11 mouse cellular contexts compared by ENCODE assay signal in the genomic region with DNA sequence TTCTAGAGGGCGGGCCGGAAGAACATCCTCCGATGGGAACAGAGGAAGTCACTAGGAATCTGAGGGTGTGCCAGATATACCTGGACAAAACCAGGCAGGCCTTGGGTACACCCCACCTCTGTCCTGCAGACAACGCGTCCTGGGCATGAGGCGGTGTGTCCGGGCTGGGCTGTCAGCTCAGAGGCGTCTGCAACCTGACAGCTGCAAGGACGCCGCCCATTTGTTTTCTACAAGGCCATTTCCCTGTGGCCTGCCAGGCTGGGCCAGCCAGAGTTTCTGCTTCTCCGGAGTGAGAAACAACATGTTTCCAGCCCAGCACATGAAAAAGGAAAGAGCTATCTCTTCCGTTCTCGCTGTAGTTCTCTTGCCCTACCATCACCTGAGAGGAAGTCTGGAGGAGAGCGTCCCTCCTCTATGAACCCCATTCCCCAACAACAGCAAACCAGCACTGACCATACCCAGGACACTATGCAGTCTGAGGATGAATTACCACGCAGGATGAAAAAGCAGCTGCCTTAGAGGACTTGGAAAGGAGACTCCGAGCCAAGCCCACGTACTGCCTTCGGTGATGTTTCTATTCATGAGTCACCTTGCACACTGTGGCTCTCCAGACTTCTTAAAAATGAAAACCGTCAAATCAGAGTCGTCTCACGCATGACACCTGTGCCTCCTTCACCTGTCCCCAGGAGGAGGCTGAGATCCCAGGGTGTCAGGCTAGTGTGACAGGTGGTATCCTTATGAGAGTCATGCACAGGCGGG. TPM values are rescaled to one million over a fixed set of nuclear protein-coding genes. Genes with fewer than 3 reads are reported as not detected.
DNase-seq lines count a peak whose midpoint lies in the region; ATAC-seq and TF ChIP-seq lines count a peak whose summit lies in the region.
"Had no signal": no experiment of that assay in that cellular context is flagged by ENCODE, and none has a peak within 500 bp of the region (broad histone marks: within the 10 kb centered on the region; RNA-seq: fewer than 3 reads in every experiment).

No protein-coding gene starts in this region.

- TF ChIP-seq POLR2A in liver, adult 2 months (IDR thresholded peaks at IDR 0.05; ENCODE audit: extremely low read depth, insufficient read depth, low read length) = no peak

- H3K4me2 ChIP-seq in liver, embryonic 16.5 days (ENCODE audit: low read depth, low read length) = no peak overlapping the region

- H3K36me3 ChIP-seq in liver, adult 2 months (ENCODE audit: control insufficient read depth, insufficient read depth, low read length) = no peaks in the 10 kb centered on the region
- no peaks in the 10 kb centered on the region for H3K36me3 ChIP-seq in liver, embryonic 16.5 days (ENCODE audit: control insufficient read depth, insufficient read depth)

- no peaks in the 10 kb centered on the region for H3K9me3 ChIP-seq in liver, embryonic 16.5 days (replicated peaks; ENCODE audit: control insufficient read depth, low read length)

- no peak overlapping the region for H3K27ac ChIP-seq in liver, adult 2 months (replicated peaks; ENCODE audit: insufficient read depth, low read depth, low read length)
- peak overlapping the region; percentile 29 for H3K27ac ChIP-seq in liver, embryonic 16.5 days (ENCODE audit: low read length)

- H3K79me2 ChIP-seq in liver, adult 2 months (ENCODE audit: control insufficient read depth, insufficient read depth, low read length) = peaks cover 38% of the 10 kb centered on the region; the same call in 1 of the 2 replicates

- no peak for ATAC-seq in liver, embryonic 16.5 days (ENCODE audit: low read depth)

- no peak overlapping the region for H3K9ac ChIP-seq in liver, adult 2 months (ENCODE audit: low read depth, low read length)
- no peak overlapping the region for H3K9ac ChIP-seq in liver, embryonic 16.5 days (ENCODE audit: low read depth, low read length)

- H3K4me3 ChIP-seq in liver, adult 2 months (ENCODE audit: insufficient read depth, low read depth, low read length) = no peak overlapping the region
- H3K4me3 ChIP-seq in liver, embryonic 16.5 days (ENCODE audit: low read depth, low read length) = no peak overlapping the region

- TF ChIP-seq CTCF in liver, adult 2 months (IDR thresholded peaks at IDR 0.05; ENCODE audit: low read depth, low read length) = no peak

- WGBS in liver, adult 2 months = 72% methylated on average over 22 of the region's 22 CpGs
- 60% methylated on average over 22 of the region's 22 CpGs for WGBS in liver, embryonic 16.5 days (ENCODE audit: insufficient replicate concordance)

- peak; percentile 69 to 88 for DNase-seq in adrenal gland, adult (ENCODE audit: inconsistent age in 2 of 2, low spot score in 1 of 2)
- no peak for DNase-seq in adrenal gland, postnatal 4 days (ENCODE audit: low spot score in 2 of 2)
- DNase-seq in liver, adult 2 months (ENCODE audit: extremely low read depth, low read depth, low spot score) = peak; percentile 44
- no peak for DNase-seq in liver
- DNase-seq in adrenal gland, postnatal 14 days = peak; percentile 77
- DNase-seq in cerebellum, adult 9-10 months = no peak
- no peak for DNase-seq in spleen, postnatal 14 days (ENCODE audit: low spot score in 2 of 2)
- DNase-seq: gastrocnemius, postnatal 36 days; layer of hippocampus, adult 9-11 months; right cerebral cortex, postnatal 14 days had no signal

- no peaks in the 10 kb centered on the region for H3K27me3 ChIP-seq in liver, adult 2 months (ENCODE audit: control insufficient read depth, insufficient read depth, low read length)
- no peaks in the 10 kb centered on the region for H3K27me3 ChIP-seq in liver, embryonic 16.5 days (ENCODE audit: control insufficient read depth, insufficient read depth, low read depth, low read length)

- H3K4me1 ChIP-seq in liver, adult 2 months (ENCODE audit: control insufficient read depth, insufficient read depth, low read length) = peaks cover 36% of the 10 kb centered on the region
- peaks cover 83% of the 10 kb centered on the region for H3K4me1 ChIP-seq in liver, embryonic 16.5 days (ENCODE audit: control insufficient read depth, low read depth, low read length)

RNA-seq across cellular contexts. Expression of gene Syne3, which starts 4.5 kb away (rescaled TPM):
- 10 to 100 TPM; 11.3 to 11.7 TPM for total RNA-seq in adrenal gland, postnatal 4 days (2021)
- 3.8 and 4.8 TPM in 2 replicates for total RNA-seq in liver, adult 2 months (2014; rRNA removed)
- polyA plus RNA-seq in liver, adult 2 months (2012; rRNA removed) = 0.81 and 1.6 TPM in 2 replicates
- total RNA-seq in adrenal gland, postnatal 14 days (2021) = 8.4 and 10.2 TPM in 2 replicates
- polyA plus RNA-seq in liver, embryonic 16.5 days (2015; fragmentation: Nextera tagmentation; extraction: Ambion mirVana) = 2.8 TPM in 2 replicates

RNA-seq across cellular contexts. Expression of gene Glrx5, which starts 27.4 kb away (rescaled TPM):
- total RNA-seq in adrenal gland, postnatal 4 days (2021) = 100 to 1,000 TPM; 134 to 139 TPM
- total RNA-seq in liver, adult 2 months (2014; rRNA removed) = 43.0 and 45.5 TPM in 2 replicates
- 144 and 157 TPM in 2 replicates for polyA plus RNA-seq in liver, adult 2 months (2012; rRNA removed)
- total RNA-seq in adrenal gland, postnatal 14 days (2021) = 172 and 183 TPM in 2 replicates
- polyA plus RNA-seq in liver, embryonic 16.5 days (2015; fragmentation: Nextera tagmentation; extraction: Ambion mirVana) = 424 and 446 TPM in 2 replicates

Comparison
In these comparisons a context has a peak if more than half of its experiments do, and no peak if none do; other contexts are left out.
1. DNase-seq: peak in adrenal gland, adult (2 of 2), liver, adult 2 months (single experiment) and adrenal gland, postnatal 14 days (single experiment); none in adrenal gland, postnatal 4 days (0 of 2), liver (single experiment), cerebellum, adult 9-10 months (single experiment) and spleen, postnatal 14 days (0 of 2).